Mouse (Mus musculus): Measurements from ENCODE around the gene Jkamp.

Jkamp gene

DNA sequence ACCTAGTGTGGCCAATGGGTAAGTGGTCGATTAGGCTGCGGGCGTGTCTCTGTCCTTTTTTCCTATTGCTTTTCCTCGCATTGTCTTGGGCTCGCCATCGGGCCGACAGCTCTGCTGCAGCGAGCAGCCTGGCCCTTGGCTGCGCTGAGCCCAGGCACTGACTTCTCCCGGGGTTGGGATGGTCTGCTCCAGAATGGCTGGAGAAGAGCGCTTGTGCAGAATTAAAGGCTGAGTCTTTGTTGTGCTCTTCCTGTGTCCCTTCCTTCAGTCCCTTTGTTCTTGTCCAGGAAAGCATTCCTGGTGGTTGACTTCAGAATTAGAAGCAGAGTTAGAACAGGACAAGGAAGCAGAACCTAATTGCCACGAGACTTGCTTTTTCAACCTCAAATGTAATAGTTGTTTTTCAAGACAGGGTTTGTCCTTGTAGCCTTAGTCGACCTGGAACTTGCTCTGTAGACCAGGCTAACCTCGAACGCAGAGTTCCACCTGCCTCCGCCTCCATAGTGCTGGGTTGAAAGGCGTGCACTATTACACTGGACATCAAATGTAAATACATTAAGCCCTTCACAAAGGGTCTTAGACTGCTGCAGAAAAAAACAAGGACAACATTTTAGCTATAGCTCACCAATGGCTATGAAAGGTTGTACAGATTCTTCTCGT is 907 bp downstream of the Jkamp start:
- DNase-seq (ENCODE audit: low spot score) = no peak

- DNase-seq (ENCODE audit: low spot score) = no peak
These were observed 4.4 kb downstream of the Jkamp start for GRCm38 (mm10) chr12:72089802-72090201.

- no peak for DNase-seq (ENCODE audit: low spot score)
These were observed 11.6 kb downstream of the Jkamp start for GRCm38 (mm10) chr12:72096966-72097365.

- DNase-seq (ENCODE audit: low spot score) = no peak
These were observed 17.4 kb downstream of the Jkamp start for GRCm38 (mm10) chr12:72102776-72103175.

- no peak for DNase-seq (ENCODE audit: low spot score)
These were observed 18.6 kb downstream of the Jkamp start for GRCm38 (mm10) chr12:72104027-72104426.

GRCm38 (mm10) chr12:72104525-72105281 is 19.3 kb downstream of the Jkamp start:
- DNase-seq (ENCODE audit: low spot score) = peak; percentile 41

- DNase-seq (ENCODE audit: low spot score) = no peak
These were observed 29.7 kb downstream of the Jkamp start for GRCm38 (mm10) chr12:72115126-72115525.

- DNase-seq (ENCODE audit: low spot score) = no peak
These were observed 30.4 kb downstream of the Jkamp start for GRCm38 (mm10) chr12:72115686-72116345.

DNA sequence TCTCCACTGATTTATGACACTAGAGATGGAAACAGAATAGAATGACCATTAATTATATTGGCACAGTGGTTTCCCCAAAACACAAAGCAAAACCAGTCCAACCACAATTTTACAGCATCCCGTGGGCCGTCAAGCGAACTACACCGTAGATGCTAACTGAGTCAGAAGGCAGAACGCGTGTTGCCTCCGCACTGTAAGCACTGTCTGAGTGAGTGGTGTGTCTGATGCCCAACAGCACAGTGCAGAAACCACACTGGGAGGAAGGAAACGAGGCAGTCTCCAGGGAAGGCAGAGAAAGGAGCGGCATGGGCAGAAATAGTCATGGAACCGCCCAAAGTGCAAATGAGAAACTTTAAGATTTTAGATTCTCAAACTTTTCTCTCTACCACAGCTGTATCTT is 43.8 kb downstream of the Jkamp start:
- no peak for DNase-seq (ENCODE audit: low spot score)

GRCm38 (mm10) chr12:72150786-72151185 is 65.4 kb downstream of the Jkamp start:
- DNase-seq (ENCODE audit: low spot score) = no peak
